Mouse (Mus musculus): ENCODE measurements around the gene Creb3l1. TPM values are rescaled to one million over a fixed set of nuclear protein-coding genes. Genes with fewer than 3 reads are reported as not detected.

Gene Creb3l1
- polyA plus RNA-seq, 1 experiment from 2014 or later = 0.80 TPM

GRCm38 (mm10) chr2:92014248-92014647 is 10.1 kb downstream of the Creb3l1 start:
- H3K4me1 ChIP-seq (ENCODE audit: control insufficient read depth, insufficient read depth, low read length) = 0 out of 2 replicates have a peak, but pooled peaks cover 2% of the 10 kb centered on the region
- H3K9ac ChIP-seq (ENCODE audit: low read length) = no peak overlapping the region
- no peak for ATAC-seq
- 82% methylated on average over 6 of the region's 6 CpGs for WGBS
- no peaks in the 10 kb centered on the region for H3K36me3 ChIP-seq (ENCODE audit: control insufficient read depth, insufficient read depth, low read length)
- H3K27ac ChIP-seq (ENCODE audit: low read depth, low read length) = no peak overlapping the region
- no peaks in the 10 kb centered on the region for H3K9me3 ChIP-seq (replicated peaks; ENCODE audit: control insufficient read depth, low read length)
- H3K4me3 ChIP-seq (ENCODE audit: low read depth, low read length) = no peak overlapping the region
- H3K4me2 ChIP-seq (ENCODE audit: low read length) = no peak overlapping the region
- DNase-seq (ENCODE audit: low spot score) = no peak
- no peaks in the 10 kb centered on the region for H3K27me3 ChIP-seq (replicated peaks; ENCODE audit: control insufficient read depth, insufficient read depth, low read length)

GRCm38 (mm10) chr2:92012768-92013445 is 11.4 kb downstream of the Creb3l1 start:
- no peaks in the 10 kb centered on the region for H3K36me3 ChIP-seq (ENCODE audit: control insufficient read depth, insufficient read depth, low read length)
- DNase-seq (ENCODE audit: low spot score) = no peak
- H3K9ac ChIP-seq (ENCODE audit: low read length) = no peak overlapping the region
- 57% methylated on average over 8 of the region's 8 CpGs for WGBS
- H3K4me1 ChIP-seq (ENCODE audit: control insufficient read depth, insufficient read depth, low read length) = 0 out of 2 replicates have a peak, but pooled peaks cover 4% of the 10 kb centered on the region
- ATAC-seq = no peak
- H3K9me3 ChIP-seq (replicated peaks; ENCODE audit: control insufficient read depth, low read length) = no peaks in the 10 kb centered on the region
- no peak overlapping the region for H3K4me2 ChIP-seq (ENCODE audit: low read length)
- no peak overlapping the region for H3K27ac ChIP-seq (ENCODE audit: low read depth, low read length)
- no peak overlapping the region for H3K4me3 ChIP-seq (ENCODE audit: low read depth, low read length)
- H3K27me3 ChIP-seq (replicated peaks; ENCODE audit: control insufficient read depth, insufficient read depth, low read length) = no peaks in the 10 kb centered on the region

- Histone ChIP-seq H3K4me2 (ENCODE audit: low read length) (no peak overlapping the region), H3K36me3 (ENCODE audit: control insufficient read depth, insufficient read depth, low read length) (no peaks in the 10 kb centered on the region), H3K9ac (ENCODE audit: low read length) (no peak overlapping the region), H3K4me3 (ENCODE audit: low read depth, low read length) (no peak overlapping the region), H3K4me1 (ENCODE audit: control insufficient read depth, insufficient read depth, low read length) (peaks cover 12% of the 10 kb centered on the region), H3K27me3 (replicated peaks; ENCODE audit: control insufficient read depth, insufficient read depth, low read length) (no peaks in the 10 kb centered on the region), H3K27ac (ENCODE audit: low read depth, low read length) (no peak overlapping the region), H3K9me3 (replicated peaks; ENCODE audit: control insufficient read depth, low read length) (no peaks in the 10 kb centered on the region)
- 84% methylated on average over 12 of the region's 12 CpGs for WGBS
- ATAC-seq = no peak
- no peak for DNase-seq (ENCODE audit: low spot score)
These were observed 12.6 kb downstream of the Creb3l1 start for GRCm38 (mm10) chr2:92011424-92012353.

- WGBS = 2% methylated on average over 20 of the region's 20 CpGs
- Histone ChIP-seq H3K4me3 (ENCODE audit: low read depth, low read length) (peak overlapping the region; percentile 52), H3K9ac (ENCODE audit: low read length) (peak overlapping the region; percentile 75), H3K36me3 (ENCODE audit: control insufficient read depth, insufficient read depth, low read length) (no peaks in the 10 kb centered on the region), H3K27ac (ENCODE audit: low read depth, low read length) (peak overlapping the region; percentile 33; the same call in 1 of the 2 replicates), H3K27me3 (replicated peaks; ENCODE audit: control insufficient read depth, insufficient read depth, low read length) (no peaks in the 10 kb centered on the region), H3K4me2 (ENCODE audit: low read length) (peak overlapping the region; percentile 92), H3K4me1 (ENCODE audit: control insufficient read depth, insufficient read depth, low read length) (peaks cover 14% of the 10 kb centered on the region), H3K9me3 (replicated peaks; ENCODE audit: control insufficient read depth, low read length) (no peaks in the 10 kb centered on the region)
- ATAC-seq (peak; percentile 59), DNase-seq (ENCODE audit: low spot score) (no peak)
These were observed 15.5 kb downstream of the Creb3l1 start for GRCm38 (mm10) chr2:92008623-92009404.

- H3K4me2 ChIP-seq (ENCODE audit: low read length) = peak overlapping the region; percentile 92
- ATAC-seq (peak; percentile 99), DNase-seq (ENCODE audit: low spot score) (peak; percentile 99)
- H3K27ac ChIP-seq (ENCODE audit: low read depth, low read length) = peak overlapping the region; percentile 63; the same call in 1 of the 2 replicates
- WGBS = under 1% methylated on average over 33 of the region's 34 CpGs
- peaks cover 14% of the 10 kb centered on the region for H3K4me1 ChIP-seq (ENCODE audit: control insufficient read depth, insufficient read depth, low read length)
- no peaks in the 10 kb centered on the region for H3K36me3 ChIP-seq (ENCODE audit: control insufficient read depth, insufficient read depth, low read length)
- no peaks in the 10 kb centered on the region for H3K27me3 ChIP-seq (replicated peaks; ENCODE audit: control insufficient read depth, insufficient read depth, low read length)
- peak overlapping the region; percentile 75 for H3K9ac ChIP-seq (ENCODE audit: low read length)
- H3K9me3 ChIP-seq (replicated peaks; ENCODE audit: control insufficient read depth, low read length) = no peaks in the 10 kb centered on the region
- H3K4me3 ChIP-seq (ENCODE audit: low read depth, low read length) = peak overlapping the region; percentile 52
These were observed 16.2 kb downstream of the Creb3l1 start for GRCm38 (mm10) chr2:92007933-92008622.

- no peaks in the 10 kb centered on the region for H3K9me3 ChIP-seq (replicated peaks; ENCODE audit: control insufficient read depth, low read length)
- no peaks in the 10 kb centered on the region for H3K36me3 ChIP-seq (ENCODE audit: control insufficient read depth, insufficient read depth, low read length)
- peaks cover 14% of the 10 kb centered on the region for H3K4me1 ChIP-seq (ENCODE audit: control insufficient read depth, insufficient read depth, low read length)
- peak overlapping the region; percentile 52 for H3K4me3 ChIP-seq (ENCODE audit: low read depth, low read length)
- ATAC-seq (peak; percentile 11; the same call in 1 of the 2 replicates), DNase-seq (ENCODE audit: low spot score) (peak; percentile 46)
- H3K4me2 ChIP-seq (ENCODE audit: low read length) = peak overlapping the region; percentile 92
- 2% methylated on average over 28 of the region's 28 CpGs for WGBS
- H3K9ac ChIP-seq (ENCODE audit: low read length) = peak overlapping the region; percentile 75
- H3K27me3 ChIP-seq (replicated peaks; ENCODE audit: control insufficient read depth, insufficient read depth, low read length) = no peaks in the 10 kb centered on the region
- H3K27ac ChIP-seq (ENCODE audit: low read depth, low read length) = peak overlapping the region; percentile 63; the same call in 1 of the 2 replicates
These were observed 17.1 kb downstream of the Creb3l1 start for GRCm38 (mm10) chr2:92006983-92007921.

- 41% methylated on average over 6 of the region's 6 CpGs for WGBS
- Histone ChIP-seq H3K27ac (ENCODE audit: low read depth, low read length) (no peak overlapping the region), H3K9me3 (replicated peaks; ENCODE audit: control insufficient read depth, low read length) (no peaks in the 10 kb centered on the region), H3K4me3 (ENCODE audit: low read depth, low read length) (no peak overlapping the region), H3K36me3 (ENCODE audit: control insufficient read depth, insufficient read depth, low read length) (no peaks in the 10 kb centered on the region), H3K4me1 (ENCODE audit: control insufficient read depth, insufficient read depth, low read length) (peaks cover 14% of the 10 kb centered on the region), H3K9ac (ENCODE audit: low read length) (no peak overlapping the region), H3K27me3 (replicated peaks; ENCODE audit: control insufficient read depth, insufficient read depth, low read length) (no peaks in the 10 kb centered on the region), H3K4me2 (ENCODE audit: low read length) (peak overlapping the region; percentile 92)
- ATAC-seq = no peak
- no peak for DNase-seq (ENCODE audit: low spot score)
These were observed 17.8 kb downstream of the Creb3l1 start for GRCm38 (mm10) chr2:92006491-92006890.

All from forebrain, embryonic 14.5 days (tissue).